Mouse (Mus musculus) midbrain, postnatal 0 days (tissue): ENCODE data around the gene Kcnc3. TPM values are rescaled to one million over a fixed set of nuclear protein-coding genes. Genes with fewer than 3 reads are reported as not detected.

ENCODE experiments used
- ATAC-seq: fragments of 200-750 bp; cut with Nextera tagmentation; 2 replicates; pipeline ENCODE4 v1.8.0; 2017; ENCODE audit warnings: moderate number of reproducible peaks, mild to moderate bottlenecking, moderate TSS enrichment, moderate library complexity; ENCODE audit not compliant: low FRiP score
- DNase-seq: peaks from one replicate; pipeline ENCODE4 v3.0.0-alpha.2; 2015; ENCODE audit warnings: low spot score
- H3K27ac ChIP-seq: fragments of 300-500 bp; sonication (generic); 2 replicates; pipeline ENCODE4 v1.5.1; 2014; ENCODE audit warnings: low read depth, mild to moderate bottlenecking, low read length, mixed read lengths
- H3K27me3 ChIP-seq: fragments of 300-500 bp; sonication (generic); 2 replicates; pipeline ENCODE4 v1.6.1; 2014; ENCODE audit warnings: low read length, control low read depth, mixed read lengths; ENCODE audit not compliant: insufficient read depth
- H3K36me3 ChIP-seq: fragments of 300-500 bp; sonication (generic); 2 replicates; pipeline ENCODE4 v1.6.1; 2014; ENCODE audit warnings: low read length, control low read depth, mixed read lengths; ENCODE audit not compliant: insufficient read depth
- H3K4me1 ChIP-seq: fragments of 300-500 bp; sonication (generic); 2 replicates; pipeline ENCODE4 v1.6.1; 2014; ENCODE audit warnings: mild to moderate bottlenecking, control low read depth, antibody characterized with exemption, low read length, mixed read lengths; ENCODE audit not compliant: insufficient read depth
- H3K4me2 ChIP-seq: fragments of 300-500 bp; sonication (generic); 2 replicates; pipeline ENCODE4 v1.6.1; 2014; ENCODE audit warnings: low read depth, mild to moderate bottlenecking, low read length, mixed read lengths; ENCODE audit not compliant: poor library complexity, severe bottlenecking
- H3K4me3 ChIP-seq: fragments of 300-500 bp; sonication (generic); 2 replicates; pipeline ENCODE4 v1.5.1; 2014; ENCODE audit warnings: low read depth, mild to moderate bottlenecking, low read length, moderate library complexity
- H3K9ac ChIP-seq: fragments of 300-500 bp; sonication (generic); replicated peaks from 2 replicates; pipeline ENCODE4 v1.6.1; 2014; ENCODE audit warnings: mild to moderate bottlenecking, low read length, moderate library complexity, mixed read lengths; ENCODE audit not compliant: poor library complexity, severe bottlenecking
- H3K9me3 ChIP-seq: fragments of 300-500 bp; sonication (generic); 2 replicates; pipeline ENCODE4 v1.6.1; 2016; ENCODE audit warnings: low read length, control low read depth
- CTCF ChIP-seq: IDR thresholded peaks from 2 replicates; pipeline ENCODE4 v1.5.1; 2016; ENCODE audit warnings: antibody characterized with exemption, mild to moderate bottlenecking
- WGBS: fragments of 180-500 bp; shearing (Covaris S2); extraction: QIAGEN DNeasy Blood & Tissue Kit; methylation state at CpG from one replicate; pipeline ENCODE4 v1.1.7; 2014; 5-methylcytosine and 5-hydroxymethylcytosine counted together
- polyA plus RNA-seq: library from polyadenylated mRNA; unstranded; fragments of >200 nt; fragmentation: Nextera tagmentation; extraction: Ambion mirVana; gene quantifications from 2 replicates; pipeline ENCODE4 v1.2.1, GENCODE M21; 2015
- total RNA-seq: library from RNA; depleted of rRNA; stranded (reverse); fragments of >200 nt; gene quantifications from 2 replicates; pipeline ENCODE4 v1.2.3, GENCODE M21; 2014

Gene Kcnc3
- total and polyA plus RNA-seq, 2 experiments from 2014 or later = 6.6 to 25.4 TPM

- TF ChIP-seq CTCF = no peak
- no peak overlapping the region for H3K9ac ChIP-seq
- ATAC-seq = no peak
- H3K36me3 ChIP-seq = peaks cover 7% of the 10 kb centered on the region
- no peak overlapping the region for H3K4me3 ChIP-seq
- DNase-seq = no peak
- no peak overlapping the region for H3K27ac ChIP-seq
- 86% methylated on average over 10 of the region's 10 CpGs for WGBS
- no peaks in the 10 kb centered on the region for H3K9me3 ChIP-seq
- no peak overlapping the region for H3K4me2 ChIP-seq
- H3K4me1 ChIP-seq = peaks cover 2% of the 10 kb centered on the region; the same call in 1 of the 2 replicates
- H3K27me3 ChIP-seq = peaks cover 16% of the 10 kb centered on the region; the same call in 1 of the 2 replicates
These were observed 10.3 kb downstream of the Kcnc3 start for GRCm38 (mm10) chr7:44600691-44601262.

- ATAC-seq (no peak), DNase-seq (no peak)
- WGBS = 22% methylated on average over 19 of the region's 19 CpGs
- Histone ChIP-seq H3K36me3 (peaks cover 4% of the 10 kb centered on the region), H3K9me3 (no peaks in the 10 kb centered on the region), H3K9ac (no peak overlapping the region), H3K4me2 (no peak overlapping the region), H3K27me3 (peaks cover 16% of the 10 kb centered on the region; the same call in 1 of the 2 replicates), H3K4me3 (no peak overlapping the region), H3K4me1 (peaks cover 2% of the 10 kb centered on the region; the same call in 1 of the 2 replicates), H3K27ac (no peak overlapping the region)
- TF ChIP-seq CTCF = no peak
These were observed 11.2 kb downstream of the Kcnc3 start for GRCm38 (mm10) chr7:44601646-44602045.

- H3K27me3 ChIP-seq = peaks cover 16% of the 10 kb centered on the region; the same call in 1 of the 2 replicates
- no peak overlapping the region for H3K27ac ChIP-seq
- 20% methylated on average over 10 of the region's 11 CpGs for WGBS
- peaks cover 4% of the 10 kb centered on the region for H3K36me3 ChIP-seq
- DNase-seq (no peak), ATAC-seq (no peak)
- no peak overlapping the region for H3K4me2 ChIP-seq
- no peaks in the 10 kb centered on the region for H3K9me3 ChIP-seq
- H3K4me3 ChIP-seq = no peak overlapping the region
- peaks cover 2% of the 10 kb centered on the region; the same call in 1 of the 2 replicates for H3K4me1 ChIP-seq
- H3K9ac ChIP-seq = no peak overlapping the region
- no peak for TF ChIP-seq CTCF
These were observed 12.0 kb downstream of the Kcnc3 start for GRCm38 (mm10) chr7:44602443-44602842.

GRCm38 (mm10) chr7:44603186-44603855 is 12.9 kb downstream of the Kcnc3 start:
- Histone ChIP-seq H3K4me3 (no peak overlapping the region), H3K27me3 (peaks cover 16% of the 10 kb centered on the region; the same call in 1 of the 2 replicates), H3K36me3 (peaks cover 3% of the 10 kb centered on the region), H3K4me1 (peaks cover 2% of the 10 kb centered on the region; the same call in 1 of the 2 replicates), H3K4me2 (peak overlapping the region; percentile 47; the same call in 1 of the 2 replicates), H3K27ac (no peak overlapping the region), H3K9me3 (no peaks in the 10 kb centered on the region), H3K9ac (no peak overlapping the region)
- DNase-seq (no peak), ATAC-seq (no peak)
- WGBS = 4% methylated on average over 20 of the region's 20 CpGs
- TF ChIP-seq CTCF = no peak

- WGBS = 1% methylated on average over 23 of the region's 25 CpGs
- H3K4me3 ChIP-seq = peak overlapping the region; percentile 27
- peaks cover 16% of the 10 kb centered on the region; the same call in 1 of the 2 replicates for H3K27me3 ChIP-seq
- H3K36me3 ChIP-seq = no peaks in the 10 kb centered on the region; the same call in 1 of the 2 replicates
- TF ChIP-seq CTCF = peak; percentile 50
- H3K9ac ChIP-seq = no peak overlapping the region
- H3K4me2 ChIP-seq = peak overlapping the region; percentile 47
- no peak overlapping the region for H3K27ac ChIP-seq
- peak; percentile 54 for DNase-seq
- peaks cover 2% of the 10 kb centered on the region; the same call in 1 of the 2 replicates for H3K4me1 ChIP-seq
- H3K9me3 ChIP-seq = no peaks in the 10 kb centered on the region
- ATAC-seq = peak; percentile 41
These were observed 13.7 kb downstream of the Kcnc3 start for GRCm38 (mm10) chr7:44604139-44604606.

- DNase-seq = no peak
- no peak for TF ChIP-seq CTCF
- H3K27ac ChIP-seq = no peak overlapping the region
- WGBS = 3% methylated on average over 8 of the region's 8 CpGs
- peaks cover 16% of the 10 kb centered on the region; the same call in 1 of the 2 replicates for H3K27me3 ChIP-seq
- no peaks in the 10 kb centered on the region for H3K9me3 ChIP-seq
- peaks cover 2% of the 10 kb centered on the region; the same call in 1 of the 2 replicates for H3K4me1 ChIP-seq
- no peak for ATAC-seq
- H3K9ac ChIP-seq = no peak overlapping the region
- peak overlapping the region; percentile 27; the same call in 1 of the 2 replicates for H3K4me3 ChIP-seq
- no peaks in the 10 kb centered on the region; the same call in 1 of the 2 replicates for H3K36me3 ChIP-seq
- peak overlapping the region; percentile 47 for H3K4me2 ChIP-seq
These were observed 14.2 kb downstream of the Kcnc3 start for GRCm38 (mm10) chr7:44604619-44605018.
